Mouse (Mus musculus): ENCODE measurements around the gene Pik3ap1.

Pik3ap1 gene

GRCm38 (mm10) chr19:41369557-41370460 lies 15.1 kb downstream of the Pik3ap1 start:
- intact Hi-C loops (cut with DNase I), result no loop called here

GRCm38 (mm10) chr19:41366854-41367517 lies 17.9 kb downstream of the Pik3ap1 start:
- intact Hi-C loops (cut with DNase I), result no loop called here

GRCm38 (mm10) chr19:41366192-41366853 lies 18.6 kb downstream of the Pik3ap1 start:
- intact Hi-C loops (cut with DNase I), result no loop called here

DNA sequence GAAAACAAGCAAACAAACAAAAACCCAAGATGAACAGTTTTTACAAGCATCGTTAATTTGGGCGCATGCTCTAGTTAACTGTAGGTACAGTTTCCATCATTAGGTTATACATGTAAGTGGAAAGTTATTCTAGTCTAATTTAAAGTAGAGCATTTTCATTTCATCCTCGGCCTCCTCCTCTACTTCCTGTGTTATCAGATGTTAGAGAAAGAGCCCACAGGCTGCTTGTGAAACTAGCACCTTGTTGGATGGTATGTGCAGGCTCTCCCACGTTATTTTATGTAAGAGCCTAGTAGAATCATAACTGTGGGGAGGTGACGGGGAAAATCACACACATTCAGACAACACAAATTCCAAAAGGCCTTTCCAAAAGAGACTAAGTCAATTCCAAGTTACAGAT lies 19.3 kb downstream of the Pik3ap1 start:
- intact Hi-C loops (cut with DNase I), result no loop called here

- intact Hi-C loops (cut with DNase I), result no loop called here
These were observed 20.4 kb downstream of the Pik3ap1 start for GRCm38 (mm10) chr19:41364509-41364908.

GRCm38 (mm10) chr19:41362963-41363362 lies 21.9 kb downstream of the Pik3ap1 start:
- intact Hi-C loops (cut with DNase I), result no loop called here

GRCm38 (mm10) chr19:41360459-41360858 lies 24.4 kb downstream of the Pik3ap1 start:
- intact Hi-C loops (cut with DNase I), result no loop called here

DNA sequence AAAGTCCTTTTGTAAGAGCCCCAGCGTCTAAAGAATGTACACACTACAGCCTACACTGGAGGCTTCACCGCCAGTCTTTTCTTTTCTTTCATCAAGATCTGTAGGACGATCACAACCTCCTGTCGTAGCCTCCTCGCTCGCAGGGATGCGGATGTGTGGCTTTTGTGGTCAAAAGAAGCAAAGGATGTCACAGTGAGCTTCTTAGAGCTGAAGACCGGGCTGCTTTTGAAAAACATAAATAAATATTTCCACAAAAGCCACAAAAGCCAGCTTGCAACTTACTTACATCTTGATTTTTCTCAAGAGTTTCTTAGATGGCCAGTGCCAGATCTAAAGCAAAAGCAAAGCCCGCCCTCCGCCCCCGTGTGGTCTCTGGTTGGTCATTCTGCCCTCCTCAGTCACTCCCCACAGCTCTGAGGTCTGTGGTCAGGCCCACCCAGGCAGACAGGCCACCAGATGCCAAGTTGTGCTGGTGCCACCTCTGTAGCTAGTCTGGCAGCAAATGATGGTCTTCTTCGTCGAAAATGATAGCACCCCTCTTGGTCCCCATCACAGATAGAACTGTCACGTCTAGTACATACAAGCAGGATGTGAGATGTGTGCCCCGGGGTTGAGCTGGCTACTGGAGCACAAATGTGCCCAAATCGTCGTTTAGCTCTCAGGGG lies 30.5 kb downstream of the Pik3ap1 start:
- intact Hi-C loops (cut with DNase I), result no loop called here

DNA sequence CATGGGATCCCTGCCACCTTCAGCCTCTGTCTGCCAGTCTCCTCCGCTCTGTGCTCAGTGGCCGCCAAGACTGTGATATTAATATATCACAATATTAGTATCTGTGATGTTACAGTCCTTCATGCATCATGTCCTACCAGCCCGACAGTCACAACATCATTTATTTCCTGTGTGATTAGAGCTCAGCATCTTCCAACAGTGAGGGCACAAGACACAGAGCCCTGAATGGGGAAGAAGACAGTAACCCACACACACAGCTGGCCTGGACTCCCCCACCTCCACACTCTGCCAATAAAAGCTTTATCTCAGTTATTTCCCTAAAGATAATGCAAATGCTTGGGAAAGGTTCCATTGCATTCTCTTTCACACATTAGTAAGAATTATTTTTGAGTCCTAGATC lies 35.3 kb downstream of the Pik3ap1 start:
- intact Hi-C loops (cut with DNase I), result no loop called here

DNA sequence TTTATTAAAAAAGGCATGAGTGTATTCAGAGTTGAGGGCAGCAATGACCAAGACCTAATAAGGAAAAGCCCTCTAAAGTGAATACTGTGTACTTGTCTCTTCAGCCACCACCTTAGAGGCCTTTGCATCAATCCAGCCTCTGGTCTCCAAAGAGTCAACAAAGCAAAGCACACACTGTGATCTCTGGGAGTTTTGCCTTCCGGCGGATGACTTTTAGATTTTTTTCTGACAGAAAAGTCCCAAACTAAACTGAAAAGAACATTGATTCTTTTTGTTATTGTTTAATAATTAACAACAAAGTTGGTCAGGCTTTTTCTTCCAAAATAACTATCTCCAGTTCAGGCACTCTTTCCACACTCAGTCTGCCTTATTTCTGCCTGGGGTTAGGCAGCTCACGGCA lies 36.7 kb downstream of the Pik3ap1 start:
- intact Hi-C loops (cut with DNase I), result no loop called here

DNA sequence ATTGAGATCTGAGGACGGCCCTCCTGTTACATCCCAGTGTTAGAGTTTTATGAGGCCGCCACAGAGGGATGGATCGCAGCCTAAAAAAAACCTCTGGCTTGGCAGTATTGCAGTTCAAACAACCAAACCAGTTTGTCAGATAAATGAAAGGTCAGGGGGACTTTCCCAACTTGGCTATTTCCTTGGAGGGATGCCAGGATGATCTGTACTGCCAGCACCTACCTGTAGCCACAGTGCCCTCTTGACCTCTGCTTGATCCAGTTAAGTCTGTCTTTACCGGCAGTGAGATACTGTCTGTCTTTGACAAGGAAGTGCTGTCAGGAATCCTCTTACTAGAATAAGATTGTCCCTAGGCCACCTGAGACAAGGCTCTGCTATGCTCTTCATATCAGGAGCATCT lies 37.6 kb downstream of the Pik3ap1 start:
- intact Hi-C loops (cut with DNase I), result no loop called here

- intact Hi-C loops (cut with DNase I), result no loop called here
These were observed 38.6 kb downstream of the Pik3ap1 start for GRCm38 (mm10) chr19:41346099-41346850.

DNA sequence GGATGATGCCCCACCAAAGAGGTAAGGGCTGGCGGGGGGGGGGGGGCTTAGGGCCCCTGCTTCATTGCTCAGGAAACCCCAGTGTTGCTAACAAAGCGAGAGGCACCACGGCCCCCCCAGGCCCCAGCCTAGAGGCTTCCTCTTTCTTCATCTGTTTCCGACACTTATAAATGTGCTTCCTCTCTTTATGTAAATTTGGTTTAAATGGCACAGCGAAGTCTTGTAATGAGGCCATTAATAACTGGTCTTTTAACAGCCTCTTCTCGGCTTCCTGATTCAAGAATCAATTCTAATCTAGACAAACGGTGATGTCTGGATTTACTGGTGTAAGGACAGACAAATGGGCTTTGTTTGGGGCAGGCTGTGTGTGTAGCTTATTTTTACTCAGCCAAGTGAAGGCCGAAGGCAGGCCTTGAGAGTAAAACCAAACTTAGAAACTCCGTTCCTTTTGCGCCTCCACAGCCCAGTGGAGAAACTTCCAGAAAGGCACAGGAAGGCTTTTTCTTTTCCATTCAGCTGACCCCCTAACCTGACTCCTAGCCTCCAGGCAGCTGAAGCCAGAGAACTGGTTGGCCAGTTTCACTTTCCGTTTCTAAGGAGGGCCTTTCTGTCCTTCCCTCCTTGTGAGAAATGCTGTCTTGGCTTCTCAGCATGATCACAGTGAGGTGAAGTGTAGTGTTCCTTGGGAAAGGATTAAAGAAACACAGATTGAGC lies 39.7 kb downstream of the Pik3ap1 start:
- intact Hi-C loops (cut with DNase I), result no loop called here

DNA sequence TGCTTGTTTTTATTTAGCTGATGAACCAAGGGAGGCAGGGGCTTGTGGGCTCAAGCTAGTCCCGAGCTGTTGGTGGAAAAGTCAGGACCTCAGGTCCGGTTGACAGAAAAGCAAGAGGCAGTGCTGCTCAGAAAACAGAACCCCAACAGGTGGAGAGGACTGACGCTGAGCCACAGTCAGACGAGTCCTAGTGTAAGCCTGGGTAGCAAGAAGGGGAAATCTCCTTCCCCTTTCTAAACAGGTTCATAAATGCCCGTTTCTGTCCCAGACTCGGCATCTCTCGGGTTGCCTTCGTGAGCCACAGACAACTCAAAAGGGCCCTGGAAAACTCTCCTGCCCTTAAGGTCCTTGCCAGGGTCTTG lies 40.3 kb downstream of the Pik3ap1 start:
- intact Hi-C loops (cut with DNase I), result no loop called here

DNA sequence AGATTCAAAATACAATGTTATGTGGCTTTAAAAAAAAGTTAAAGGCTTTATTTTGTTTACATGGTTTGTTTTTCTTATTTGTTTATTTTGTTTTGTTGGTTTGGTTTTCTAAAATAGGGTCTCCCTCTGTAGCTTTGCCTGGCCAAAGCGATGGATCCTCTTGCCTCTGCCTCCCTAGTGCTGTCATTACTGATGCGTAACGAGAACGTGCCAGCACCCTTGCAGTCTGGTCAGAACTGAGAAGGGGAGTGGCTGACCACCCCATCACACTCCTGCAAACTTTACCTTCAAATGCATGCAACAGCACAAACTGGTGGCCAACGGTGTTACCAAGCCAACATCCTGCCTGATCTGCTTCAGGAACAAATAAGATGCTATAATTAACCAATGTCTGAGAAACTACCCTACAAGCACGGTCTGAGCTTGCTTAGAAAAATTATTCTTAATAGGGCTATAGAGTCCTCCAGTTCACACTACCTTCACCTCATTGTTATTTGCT lies 42.3 kb downstream of the Pik3ap1 start:
- intact Hi-C loops (cut with DNase I), result no loop called here

DNA sequence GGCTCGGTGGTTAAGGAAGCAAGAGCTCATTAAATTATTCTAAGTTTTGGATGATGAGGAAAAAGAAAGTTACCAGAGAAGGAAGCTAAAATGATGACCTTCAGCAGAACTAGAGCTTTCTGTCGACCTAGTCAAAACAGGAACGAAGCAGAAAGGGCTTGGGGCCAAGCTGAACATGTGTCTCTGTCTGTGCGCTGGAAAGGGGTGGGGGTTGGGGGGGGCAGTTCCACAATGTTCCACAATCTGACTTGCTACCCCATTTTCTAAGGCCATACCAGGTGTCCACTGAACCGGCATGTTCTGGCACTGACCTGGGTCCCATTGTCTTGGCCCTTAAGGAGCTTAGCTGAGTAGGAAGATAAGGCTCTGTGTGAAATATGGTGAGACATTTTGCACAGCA lies 43.2 kb downstream of the Pik3ap1 start:
- intact Hi-C loops (cut with DNase I), result no loop called here

GRCm38 (mm10) chr19:41339020-41339836 lies 45.7 kb downstream of the Pik3ap1 start:
- intact Hi-C loops (cut with DNase I), result no loop called here

DNA sequence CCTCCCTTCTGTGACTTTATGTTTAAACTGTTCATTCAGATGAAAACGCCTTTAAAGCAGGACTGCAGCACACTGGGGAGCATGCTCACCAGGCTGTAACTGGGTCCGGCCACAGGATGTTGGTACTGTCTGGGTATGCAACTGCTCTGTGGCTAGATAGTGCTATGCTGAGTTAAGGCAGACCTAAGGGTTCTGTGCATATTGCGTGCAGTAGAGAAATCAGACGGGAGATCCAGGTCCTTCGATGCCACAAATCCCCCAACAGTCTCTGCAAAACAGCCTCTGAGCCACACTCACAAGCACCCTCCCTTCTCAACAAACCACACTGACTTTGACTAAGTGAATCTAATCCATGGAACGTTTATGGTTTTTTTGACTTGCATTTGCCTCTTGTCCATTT lies 46.5 kb downstream of the Pik3ap1 start:
- intact Hi-C loops (cut with DNase I), result no loop called here

- intact Hi-C loops (cut with DNase I), result no loop called here
These were observed 49.2 kb downstream of the Pik3ap1 start for GRCm38 (mm10) chr19:41335721-41336120.
